Mouse (Mus musculus) megakaryocyte, embryonic 14.5 days (primary cell): Measurements from ENCODE around the gene Muc3.

ENCODE experiments used
- FLI1 ChIP-seq: IDR thresholded peaks from 2 replicates; pipeline ENCODE4 v1.6.1; 2012; ENCODE audit warnings: low read length, inconsistent platforms, mixed read lengths
- GATA1 ChIP-seq: IDR thresholded peaks from 3 replicates; pipeline ENCODE4 v1.6.1; 2012; ENCODE audit warnings: mixed read lengths, low read length, inconsistent platforms, borderline replicate concordance

- TF ChIP-seq GATA1 (no peak), FLI1 (no peak)
Observed at GRCm38 (mm10) chr5:137171478-137171877, 22.4 kb upstream of the Muc3 start.
